Mouse (Mus musculus): ENCODE data around the gene Gpat3.

- TF ChIP-seq POLR2A (IDR thresholded peaks at IDR 0.05; ENCODE audit: borderline replicate concordance, extremely low read depth, insufficient read depth, insufficient read length, poor library complexity, severe bottlenecking) (no peak), CTCF (IDR thresholded peaks at IDR 0.05; ENCODE audit: borderline replicate concordance, extremely low read depth, insufficient read depth, insufficient read length) (no peak)
Measured at GRCm38 (mm10) chr5:100847143-100847542, 1.6 kb downstream of the Gpat3 start.

All from brain, embryonic 14.5 days (tissue).